Mouse (Mus musculus): ENCODE measurements around the gene Xrcc5. TPM values are rescaled to one million over a fixed set of nuclear protein-coding genes. Genes with fewer than 3 reads are reported as not detected.
A peak's percentile ranks its signal among the peaks of the same experiment; 100 is the strongest.

Gene Xrcc5
- total RNA-seq, 2 experiments from 2014 or later = 11.0 to 12.2 TPM

DNA sequence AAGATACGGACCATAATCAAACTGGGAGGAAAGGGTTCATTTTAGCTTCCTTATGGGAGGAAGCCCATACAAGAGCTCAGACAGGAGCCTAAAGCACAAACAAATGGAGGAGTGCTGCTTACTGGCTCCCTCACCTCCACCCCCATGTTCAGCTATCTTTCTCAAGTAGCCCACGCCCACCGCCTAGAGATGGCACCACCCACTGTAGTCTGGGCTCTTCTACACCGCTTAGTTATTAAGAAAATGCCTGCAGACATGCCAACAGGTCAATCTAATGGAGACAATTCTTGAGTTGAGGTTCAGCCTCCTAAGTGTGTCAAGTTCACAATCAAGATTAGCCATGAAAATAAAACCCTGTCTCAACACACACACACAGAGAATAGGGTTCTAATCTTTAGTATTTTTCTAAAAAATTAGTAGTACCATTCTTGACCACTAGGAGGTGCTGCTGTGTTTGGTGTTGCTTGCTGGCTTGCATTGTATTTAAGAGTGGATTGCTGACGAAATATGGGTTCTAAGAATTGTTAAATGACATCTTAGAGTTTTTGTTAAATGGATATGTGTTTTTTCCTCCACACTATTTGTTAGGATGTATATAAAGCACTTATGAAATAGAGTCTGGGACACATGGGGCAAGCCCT is 6.3 kb downstream of the Xrcc5 start:
- intact Hi-C loops (cut with DNase I) = loop anchor here (10.0 kb wide), 3 partner anchors 131 to 531 kb away; no protein-coding TSS in a partner anchor
- no peak for DNase-seq

DNA sequence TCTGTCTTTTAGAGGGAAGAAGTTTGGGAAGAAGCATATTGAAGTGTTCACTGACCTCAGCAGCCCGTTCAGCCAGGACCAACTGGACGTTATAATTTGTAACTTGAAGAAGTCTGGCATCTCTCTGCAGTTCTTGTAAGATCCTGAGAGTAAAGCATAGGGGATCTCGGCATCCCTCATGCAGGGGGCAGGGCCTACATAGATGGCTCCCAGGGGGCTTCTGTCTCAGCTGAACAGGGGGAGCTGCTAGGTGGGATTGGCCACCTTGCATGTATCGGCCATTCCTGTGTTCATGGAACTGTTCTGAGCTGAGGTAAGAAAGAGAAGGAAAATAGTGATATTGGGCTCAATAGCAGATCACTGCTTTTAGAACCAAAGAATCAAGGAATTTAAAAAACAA is 8.2 kb downstream of the Xrcc5 start:
- intact Hi-C loops (cut with DNase I) = loop anchor here (10.0 kb wide), 3 partner anchors 129 to 529 kb away; no protein-coding TSS in a partner anchor
- DNase-seq = no peak

DNA sequence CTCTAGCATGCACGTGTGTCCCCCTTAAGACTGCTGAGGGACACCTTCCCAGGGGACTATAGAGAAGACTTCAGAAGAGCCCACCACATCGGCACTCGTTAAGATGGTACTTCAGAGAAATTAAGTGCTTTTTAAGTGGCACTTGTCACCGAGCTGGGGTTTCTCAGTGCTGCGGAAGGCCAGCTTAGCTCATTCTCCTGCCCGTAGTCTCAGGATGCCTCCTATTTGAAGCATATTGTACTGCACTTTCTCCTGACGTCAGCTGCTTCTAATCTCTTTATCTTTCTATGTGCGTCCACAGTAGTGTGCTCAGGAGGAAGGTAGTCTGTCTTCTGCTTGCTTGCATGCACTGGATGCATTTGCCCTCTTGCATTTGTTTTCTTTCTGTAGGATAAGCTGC is 9.2 kb downstream of the Xrcc5 start:
- DNase-seq = no peak
- intact Hi-C loops (cut with DNase I) = loop anchor here (10.0 kb wide), 3 partner anchors 128 to 528 kb away; no protein-coding TSS in a partner anchor

DNA sequence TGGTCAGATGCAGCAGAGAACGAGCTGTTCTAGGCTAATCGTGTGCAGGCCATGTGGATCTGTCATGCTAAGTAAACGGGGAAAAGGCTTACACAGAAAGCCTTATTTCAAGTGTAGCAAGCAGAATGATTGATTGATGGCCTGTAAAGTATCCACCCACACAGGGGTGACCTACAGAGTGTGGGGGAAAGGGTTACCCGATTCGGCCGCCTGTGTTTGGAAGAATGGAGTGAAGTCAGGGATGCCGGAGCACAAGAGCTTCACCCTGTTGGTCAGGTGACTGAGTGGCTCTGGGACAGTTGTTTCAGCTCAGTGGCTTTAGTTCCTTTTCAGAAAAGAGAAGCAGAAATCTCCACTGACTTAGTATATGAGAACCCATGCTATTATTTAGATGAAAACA is 9.7 kb downstream of the Xrcc5 start:
- intact Hi-C loops (cut with DNase I) = loop anchor here (10.0 kb wide), 3 partner anchors 128 to 528 kb away; no protein-coding TSS in a partner anchor
- no peak for DNase-seq

DNA sequence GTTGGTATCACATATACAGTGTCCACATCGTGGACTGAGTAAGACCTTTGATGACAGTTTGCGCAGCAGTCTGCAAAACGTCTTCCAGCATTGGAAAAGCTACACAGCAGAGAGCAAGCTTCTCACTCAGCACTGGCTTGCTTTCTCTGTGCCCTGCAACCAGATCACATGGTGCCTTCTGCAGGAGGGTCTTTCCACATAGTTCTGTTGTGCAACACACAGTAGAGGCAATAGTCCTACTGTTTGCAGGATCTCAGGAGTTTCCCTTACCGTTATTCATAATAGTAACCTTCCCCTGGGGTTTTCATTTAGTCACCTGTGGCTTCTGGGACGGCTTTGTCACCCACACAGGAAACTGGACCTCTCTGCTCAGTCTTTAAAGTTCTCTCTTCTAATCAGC is 13.5 kb downstream of the Xrcc5 start:
- intact Hi-C loops (cut with DNase I) = no loop called here
- no peak for DNase-seq

DNA sequence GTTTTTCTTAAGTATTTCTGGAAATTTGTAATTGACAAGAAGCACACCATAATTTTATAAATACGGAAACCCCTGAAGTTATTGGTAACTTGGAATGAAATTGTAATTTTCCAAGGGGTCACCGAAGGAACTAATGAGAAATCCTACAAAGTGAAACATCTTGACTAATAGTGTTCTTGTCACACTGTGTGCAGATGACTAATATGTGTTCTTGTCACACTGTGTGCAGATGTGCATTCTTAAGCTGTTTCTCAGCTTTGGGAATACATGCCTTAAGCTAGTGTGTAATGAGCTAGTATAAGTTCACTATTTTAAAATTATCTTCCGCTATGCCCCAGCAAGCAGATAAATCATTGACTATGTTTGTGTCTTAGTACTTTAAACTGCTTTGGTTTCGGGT is 16.0 kb downstream of the Xrcc5 start:
- intact Hi-C loops (cut with DNase I) = no loop called here
- no peak for DNase-seq

DNA sequence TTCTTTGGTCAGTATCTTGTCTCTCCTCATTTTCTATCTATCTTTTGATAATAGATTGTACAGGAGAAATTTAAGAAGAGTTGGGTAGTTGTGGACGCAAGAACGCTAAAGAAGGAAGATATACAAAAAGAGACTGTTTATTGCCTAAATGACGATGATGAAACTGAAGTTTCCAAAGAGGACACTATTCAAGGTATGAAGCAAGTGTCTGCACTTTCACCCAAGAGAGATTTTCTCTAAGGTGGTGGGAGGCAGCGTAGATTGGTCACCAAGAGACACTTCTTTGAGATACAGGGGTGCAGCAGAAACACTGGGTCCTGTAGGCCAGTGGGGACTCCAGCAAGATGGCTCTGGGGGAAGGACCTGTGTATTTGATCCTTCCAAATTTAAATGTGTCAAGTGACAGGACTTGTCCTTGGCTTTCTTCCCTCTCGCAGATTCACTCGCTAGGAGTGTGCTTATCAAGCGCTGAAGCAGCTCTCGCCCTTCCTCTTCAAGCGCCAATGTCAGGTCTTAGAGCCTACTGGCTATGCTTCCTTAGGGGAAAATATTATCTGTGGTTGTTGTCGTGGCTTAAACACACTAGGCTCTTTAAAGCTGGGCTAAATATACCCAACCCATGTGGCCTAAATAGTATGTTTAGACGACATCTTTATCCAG is 19.1 kb downstream of the Xrcc5 start:
- no peak for DNase-seq
- intact Hi-C loops (cut with DNase I) = no loop called here

DNA sequence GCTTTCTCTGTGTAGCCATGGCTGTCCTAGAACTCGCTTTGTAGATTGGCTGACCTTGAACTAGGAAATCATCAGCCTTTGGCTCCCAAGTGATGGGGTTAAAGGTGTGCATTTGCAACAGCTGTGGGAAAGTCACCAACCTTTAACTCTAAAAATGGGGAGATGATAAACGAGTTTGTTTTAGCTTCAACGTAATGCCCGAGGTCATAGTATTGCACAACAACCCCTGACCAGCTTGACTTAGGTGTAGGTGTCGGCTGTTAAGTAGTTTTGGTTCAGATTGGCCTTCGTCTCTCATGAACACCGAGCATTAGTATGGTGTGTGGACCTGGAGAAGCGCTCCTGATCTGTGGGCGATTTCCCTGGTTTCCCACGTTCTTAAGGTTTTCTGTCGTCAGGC is 27.6 kb downstream of the Xrcc5 start:
- no peak for DNase-seq
- intact Hi-C loops (cut with DNase I) = no loop called here

DNA sequence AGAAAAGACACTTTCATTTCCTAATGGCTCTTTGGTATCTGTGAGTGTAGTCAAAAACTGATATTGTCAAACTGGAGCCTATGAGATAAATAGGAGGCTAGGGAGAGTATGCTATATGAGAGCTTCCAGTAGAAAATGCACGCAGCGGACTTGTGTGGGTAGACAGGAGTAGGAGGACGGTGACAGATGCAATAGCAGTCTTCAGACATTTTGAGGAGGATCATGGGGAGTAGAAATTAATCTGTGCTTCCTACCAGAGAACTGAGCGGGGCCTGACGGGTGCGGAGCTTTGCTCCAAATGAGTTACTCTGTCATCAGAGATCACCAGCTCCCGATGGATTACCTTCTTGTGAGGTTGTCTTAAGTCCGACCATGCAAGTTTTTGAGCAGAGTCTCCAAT is 29.6 kb downstream of the Xrcc5 start:
- intact Hi-C loops (cut with DNase I) = no loop called here
- DNase-seq = no peak

DNA sequence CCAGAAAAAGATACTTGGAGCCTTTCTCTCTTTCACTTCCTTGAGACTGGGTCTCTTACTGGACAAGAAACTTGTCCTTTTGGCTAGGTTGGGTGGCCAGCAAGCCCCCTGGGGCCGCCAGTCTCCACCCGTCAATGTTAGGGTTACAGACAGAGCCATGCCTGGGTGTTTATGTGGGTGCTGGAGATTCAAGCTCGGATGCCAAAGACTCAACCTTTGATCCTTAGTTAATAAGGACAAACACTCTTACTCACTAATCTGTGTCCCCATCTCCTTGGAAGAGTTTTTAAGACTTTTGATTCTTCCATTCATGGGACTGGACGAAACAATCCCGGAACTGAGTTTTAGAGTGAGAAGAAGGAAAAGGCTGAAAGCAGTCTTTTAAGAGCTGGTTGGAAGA is 31.1 kb downstream of the Xrcc5 start:
- intact Hi-C loops (cut with DNase I) = no loop called here
- DNase-seq = no peak

DNA sequence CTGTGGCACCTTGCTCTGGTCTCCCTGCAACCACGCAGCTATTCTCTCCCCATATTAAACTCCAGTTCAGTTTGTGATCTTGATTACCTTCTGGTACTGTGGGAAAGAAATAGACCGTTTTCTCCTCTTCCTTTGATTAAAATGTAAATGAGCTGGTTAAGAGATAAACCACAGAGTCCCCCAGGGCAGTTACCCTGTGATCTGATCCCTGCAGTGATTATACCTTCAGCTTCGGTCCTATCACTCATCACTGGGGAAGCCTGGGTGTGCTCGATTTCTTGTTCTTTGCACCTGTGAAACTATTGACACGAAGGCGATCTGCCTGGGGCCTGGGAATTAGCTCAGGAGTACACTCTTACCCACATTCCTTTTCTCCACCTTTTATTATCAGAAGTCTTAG is 40.7 kb downstream of the Xrcc5 start:
- DNase-seq = no peak
- intact Hi-C loops (cut with DNase I) = no loop called here

DNA sequence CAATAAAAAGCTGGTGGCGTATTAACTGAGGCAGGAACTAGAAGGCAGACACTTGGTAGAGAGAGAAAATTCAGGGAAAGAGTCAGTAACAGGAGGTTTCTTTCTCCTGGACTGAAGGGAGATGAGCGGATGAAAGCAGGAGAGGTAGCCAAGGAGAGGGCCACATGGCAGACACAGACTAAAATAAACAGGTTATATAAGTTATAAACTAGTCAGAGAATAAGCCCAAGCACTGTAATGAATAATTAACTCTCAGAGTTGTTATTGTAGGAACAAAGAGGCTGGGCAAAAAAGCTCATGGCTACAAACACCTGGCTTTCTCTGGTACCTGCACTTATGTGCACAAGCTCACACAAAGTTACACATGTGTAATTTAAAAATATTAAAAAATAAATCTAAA is 47.6 kb downstream of the Xrcc5 start:
- intact Hi-C loops (cut with DNase I) = no loop called here
- no peak for DNase-seq

DNA sequence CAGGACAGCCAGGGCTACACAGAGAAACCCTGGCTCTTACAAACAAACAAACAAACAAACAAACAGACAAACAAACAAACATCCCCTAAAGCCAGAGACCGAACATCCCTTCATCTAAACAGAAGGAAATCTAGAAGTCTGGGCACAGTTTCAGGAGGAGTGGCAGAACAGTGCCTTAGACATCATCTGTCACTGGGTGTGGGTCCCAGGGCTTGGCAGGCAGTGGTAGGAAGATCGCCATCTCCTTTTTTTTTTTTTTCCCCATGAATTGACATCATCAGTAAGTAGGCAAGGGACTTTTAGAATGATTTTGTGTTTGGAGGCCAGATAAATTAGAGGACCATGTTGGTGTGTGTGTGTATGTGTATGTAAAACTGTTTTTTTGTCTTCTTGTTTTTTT is 51.0 kb downstream of the Xrcc5 start:
- intact Hi-C loops (cut with DNase I) = no loop called here
- DNase-seq = peak; percentile 14

DNA sequence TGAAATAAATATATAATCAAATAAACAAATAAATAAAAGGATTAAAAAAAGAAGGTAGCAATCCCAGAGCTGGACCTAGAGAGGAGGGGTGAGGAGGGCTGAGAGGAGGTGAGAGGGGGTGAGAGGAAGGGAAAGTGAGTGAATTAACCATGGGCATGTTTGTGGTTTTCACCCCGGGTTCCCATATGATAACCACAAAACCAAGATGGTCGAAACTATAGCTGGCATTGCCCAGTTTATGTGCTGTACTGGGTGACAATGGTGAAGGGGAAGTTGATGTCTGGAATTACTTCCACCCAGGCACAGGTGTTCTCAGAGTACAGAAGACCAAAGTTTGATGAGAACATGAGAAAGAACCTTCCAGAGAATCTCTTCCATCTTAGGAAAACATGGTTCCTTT is 52.2 kb downstream of the Xrcc5 start:
- no peak for DNase-seq
- intact Hi-C loops (cut with DNase I) = no loop called here

DNA sequence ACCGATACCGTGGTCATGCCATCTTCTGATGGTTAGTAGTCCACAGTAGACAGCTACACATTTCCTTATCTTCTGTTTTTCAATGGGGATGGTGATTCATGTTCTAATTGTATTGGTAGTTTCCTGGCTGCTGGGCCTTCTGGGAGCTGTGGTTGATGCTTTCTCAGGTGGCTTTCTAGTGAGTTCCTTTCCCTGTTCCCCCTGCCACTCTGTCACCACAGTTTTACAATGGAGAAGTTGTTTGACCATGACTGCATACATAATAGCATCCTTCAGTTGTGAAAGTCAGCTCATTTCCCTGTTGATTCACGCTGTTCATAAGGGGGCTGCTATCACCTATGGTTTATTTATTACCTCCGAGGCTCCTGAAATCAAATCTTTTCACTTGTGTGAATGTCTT is 53.6 kb downstream of the Xrcc5 start:
- intact Hi-C loops (cut with DNase I) = no loop called here
- no peak for DNase-seq

DNA sequence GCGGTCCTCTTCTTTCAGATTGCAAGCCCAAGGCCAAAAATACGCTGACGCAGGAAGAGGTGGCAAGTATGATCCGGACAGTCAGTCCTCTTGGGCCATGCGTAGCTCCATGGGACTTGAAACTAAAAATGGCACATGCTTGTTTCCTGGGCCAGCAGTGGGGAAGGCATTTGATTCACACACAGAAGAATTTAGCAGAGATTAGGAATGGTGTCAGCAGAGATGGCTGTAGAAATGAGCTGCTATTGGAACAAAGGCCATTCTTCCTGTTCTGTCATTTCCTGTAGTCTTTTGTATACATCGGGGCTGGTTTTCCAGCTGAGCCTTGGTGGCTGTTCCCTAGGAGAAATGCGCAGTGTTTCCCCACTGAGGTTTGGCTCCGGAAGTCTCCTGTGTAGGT is 57.4 kb downstream of the Xrcc5 start:
- no peak for DNase-seq
- intact Hi-C loops (cut with DNase I) = no loop called here

DNA sequence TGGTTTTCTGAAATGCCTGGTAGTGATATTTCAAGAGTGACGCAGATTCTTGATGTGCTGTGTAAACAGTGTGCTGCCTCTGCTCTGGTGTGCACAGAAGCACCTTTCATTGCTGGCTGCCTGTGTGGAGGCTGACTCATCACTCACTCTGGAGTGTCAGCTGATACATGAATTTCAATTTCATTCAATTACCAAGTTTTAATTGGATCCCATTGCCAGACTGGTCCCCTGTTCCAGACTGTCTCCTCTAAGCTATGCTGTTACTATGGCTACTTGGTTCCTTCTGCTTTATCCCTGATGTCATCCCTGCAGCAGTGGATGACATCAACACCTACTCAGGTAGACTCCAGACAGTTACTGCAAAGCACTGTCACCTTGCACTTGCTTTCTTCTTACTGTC is 65.3 kb downstream of the Xrcc5 start:
- no peak for DNase-seq
- intact Hi-C loops (cut with DNase I) = no loop called here

DNA sequence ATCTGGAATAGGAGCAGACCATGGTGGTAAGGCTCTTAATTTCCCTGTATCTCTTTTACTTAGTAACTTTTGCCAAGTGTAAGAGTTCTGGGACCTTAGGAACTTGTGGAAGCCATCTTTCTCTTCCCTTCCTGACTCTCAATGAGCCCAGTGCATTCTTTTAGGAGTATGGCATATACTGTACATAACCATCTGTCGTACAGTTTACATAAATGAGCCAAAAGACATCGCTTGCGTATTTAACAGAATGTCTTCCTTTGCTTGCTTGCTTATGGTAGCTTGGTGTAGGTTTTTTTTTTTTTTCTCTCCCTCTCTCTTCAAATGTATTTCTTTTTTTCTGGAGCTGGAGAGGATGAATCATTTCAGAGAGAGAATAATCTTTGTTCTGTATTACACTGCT is 65.7 kb downstream of the Xrcc5 start:
- intact Hi-C loops (cut with DNase I) = no loop called here

DNA sequence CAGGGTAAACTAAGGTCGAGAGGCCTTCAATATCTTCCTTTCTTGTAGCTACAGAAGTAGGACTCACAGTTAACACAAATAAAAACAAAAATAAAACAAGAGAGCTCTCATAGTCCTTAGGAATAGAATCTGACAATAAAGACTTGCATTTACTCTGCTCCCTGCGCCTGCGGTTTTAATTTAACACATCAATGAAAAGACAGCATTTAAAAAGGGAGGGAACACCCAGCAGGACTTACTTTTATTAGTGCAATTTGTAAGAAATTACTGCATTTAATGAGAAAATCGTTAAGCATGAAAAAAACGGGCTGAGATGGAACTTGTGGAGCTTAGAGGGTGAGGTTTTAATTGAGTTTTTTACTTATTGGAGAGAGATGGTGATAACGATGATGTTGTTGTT is 66.4 kb downstream of the Xrcc5 start:
- intact Hi-C loops (cut with DNase I) = no loop called here
- no peak for DNase-seq

More for the DNA sequence above, 65.7 kb downstream of the Xrcc5 start:
- DNase-seq = no peak

DNA sequence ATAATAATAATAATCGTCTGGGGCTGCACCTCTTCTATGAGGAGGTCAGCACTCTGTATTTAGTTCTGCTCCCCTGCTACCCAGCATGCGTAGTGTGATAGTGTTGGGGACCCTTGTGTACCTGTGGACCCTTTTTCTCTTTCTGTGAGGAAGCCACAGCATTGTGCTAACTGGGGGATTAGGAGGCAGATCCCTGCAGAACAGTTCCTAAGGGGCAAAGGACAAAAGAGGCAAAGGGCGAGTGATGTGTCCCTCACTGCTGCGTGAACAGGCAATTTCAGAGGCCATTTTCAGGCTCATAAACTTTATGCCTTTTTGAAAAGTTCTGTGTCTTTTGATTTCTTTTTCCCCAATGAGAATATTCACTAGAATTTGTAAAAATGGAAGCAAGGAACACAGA is 66.8 kb downstream of the Xrcc5 start:
- DNase-seq = no peak
- intact Hi-C loops (cut with DNase I) = no loop called here

DNA sequence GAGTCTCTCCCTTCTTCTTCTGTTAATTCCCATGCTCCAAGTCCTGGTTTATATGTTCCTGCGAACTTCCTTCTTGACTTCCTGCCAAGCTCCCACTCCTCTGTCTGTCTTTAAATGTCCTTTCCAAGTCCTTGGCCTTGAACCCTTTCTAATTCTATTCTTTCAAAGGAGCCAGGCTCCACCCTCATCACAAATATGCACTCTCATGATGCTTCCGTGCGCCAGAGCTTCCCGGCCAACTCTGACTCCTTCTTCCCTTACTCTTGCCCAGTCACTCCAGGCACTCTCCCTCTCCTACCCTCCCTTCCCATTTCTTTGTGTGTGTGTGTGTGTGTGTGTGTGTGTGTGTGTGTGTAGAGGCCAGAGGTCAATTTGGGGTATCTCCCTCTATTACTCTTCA is 70.9 kb downstream of the Xrcc5 start:
- intact Hi-C loops (cut with DNase I) = no loop called here
- DNase-seq = no peak

DNA sequence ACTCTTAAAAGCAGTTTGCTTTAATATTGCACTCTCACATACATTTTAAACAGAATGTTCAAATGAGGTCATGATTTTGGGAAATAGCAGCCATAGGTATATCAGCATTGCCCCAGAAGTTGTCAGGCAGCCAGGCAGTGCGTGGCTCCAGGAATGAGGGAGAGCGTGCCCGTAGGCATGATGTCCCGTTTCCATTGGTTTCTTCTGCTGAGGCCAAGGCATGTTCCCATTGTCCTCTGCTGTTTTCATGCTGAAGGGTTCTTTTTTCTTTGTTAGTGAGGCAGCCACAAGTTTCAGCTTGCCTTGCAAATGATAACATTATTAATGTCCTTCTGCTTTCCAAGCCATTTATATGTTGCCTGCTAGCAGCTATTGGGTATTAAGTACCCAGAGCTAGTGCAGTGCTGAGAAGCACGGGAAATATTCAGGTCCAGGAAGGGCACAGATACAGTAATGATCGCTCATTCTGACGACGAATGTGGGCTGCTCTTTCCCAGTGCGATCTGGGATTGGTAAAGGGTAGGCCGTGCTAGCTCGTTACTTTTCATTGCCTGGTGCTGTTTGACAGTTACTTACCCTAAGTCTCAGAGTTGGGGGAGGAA is 72.6 kb downstream of the Xrcc5 start:
- DNase-seq = no peak
- intact Hi-C loops (cut with DNase I) = no loop called here

Data from left cerebral cortex, postnatal 4 days (tissue).